Mouse (Mus musculus): ENCODE data around the gene Fbxl18. TPM values are rescaled to one million over a fixed set of nuclear protein-coding genes. Genes with fewer than 3 reads are reported as not detected.
"Not testable (repeated sequence)": the region's sequence is repeated elsewhere in the genome, so short reads cannot be mapped to it uniquely, and the experiment has no call there.

Gene Fbxl18
- total RNA-seq, 2 experiments from 2014 or later = 38.5 to 40.1 TPM

DNA sequence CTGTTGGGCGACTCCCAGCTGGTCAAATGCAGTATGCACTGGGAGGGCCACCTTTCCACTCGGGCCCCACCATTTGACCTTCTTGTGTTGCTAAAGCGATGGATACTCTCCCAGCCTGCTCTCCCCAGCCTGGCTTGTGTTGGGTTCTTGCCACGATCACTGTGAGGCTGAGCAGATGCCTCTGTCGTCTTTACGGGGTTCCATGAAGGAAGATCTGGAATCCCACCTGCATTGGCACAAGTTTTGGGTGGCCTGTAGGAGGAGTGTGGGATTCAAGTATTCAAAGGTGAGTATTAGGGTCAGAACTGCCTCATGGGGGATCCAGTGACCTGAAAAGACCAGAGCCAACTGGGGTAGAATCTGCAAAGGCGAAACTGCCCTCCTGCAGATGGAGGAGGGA is 5.4 kb upstream of the Fbxl18 start:
- peak in 1 of 2 experiments; percentile 38 for DNase-seq (ENCODE audit: low spot score in 2 of 2)

DNA sequence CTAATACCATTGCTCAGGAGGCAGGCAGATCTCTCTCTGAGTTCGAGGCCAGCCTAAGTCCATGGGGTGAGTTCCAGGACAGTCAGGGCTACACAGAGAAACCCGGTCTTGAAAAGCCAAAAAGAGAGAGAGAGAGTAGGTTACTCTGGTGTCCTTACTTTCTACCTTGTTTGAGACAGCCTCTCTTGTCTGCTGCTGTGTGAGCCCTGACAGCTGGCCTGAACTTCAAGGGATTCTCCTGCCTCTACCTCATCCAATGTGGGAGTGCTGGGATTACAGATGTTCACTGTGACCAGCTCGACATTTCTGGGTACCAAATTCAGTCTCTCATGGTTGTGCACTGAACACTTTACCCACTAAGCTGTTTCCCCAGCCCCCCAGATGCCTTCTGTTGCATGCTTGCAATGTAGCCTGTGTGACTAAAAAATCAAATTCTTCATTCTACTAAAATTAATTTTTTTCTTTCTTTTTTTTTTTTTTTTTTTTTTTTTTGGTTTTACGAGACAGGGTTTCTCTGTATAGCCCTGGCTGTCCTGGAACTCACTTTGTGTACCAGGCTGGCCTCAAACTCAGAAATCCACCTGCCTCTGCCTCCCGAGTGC is 4.8 kb upstream of the Fbxl18 start:
- no peak for DNase-seq (ENCODE audit: low spot score in 2 of 2)

GRCm38 (mm10) chr5:142899057-142899601 is 3.9 kb upstream of the Fbxl18 start:
- DNase-seq (ENCODE audit: low spot score in 2 of 2) = peak in 1 of 2 experiments; percentile 56

GRCm38 (mm10) chr5:142898316-142898715 is 3.1 kb upstream of the Fbxl18 start:
- DNase-seq (ENCODE audit: low spot score in 2 of 2) = no peak

GRCm38 (mm10) chr5:142897568-142898248 is 2.5 kb upstream of the Fbxl18 start:
- DNase-seq (ENCODE audit: low spot score in 2 of 2) = no peak

- DNase-seq (ENCODE audit: low spot score in 2 of 2) = no peak
These were observed 1.5 kb upstream of the Fbxl18 start for GRCm38 (mm10) chr5:142896713-142897112.

DNA sequence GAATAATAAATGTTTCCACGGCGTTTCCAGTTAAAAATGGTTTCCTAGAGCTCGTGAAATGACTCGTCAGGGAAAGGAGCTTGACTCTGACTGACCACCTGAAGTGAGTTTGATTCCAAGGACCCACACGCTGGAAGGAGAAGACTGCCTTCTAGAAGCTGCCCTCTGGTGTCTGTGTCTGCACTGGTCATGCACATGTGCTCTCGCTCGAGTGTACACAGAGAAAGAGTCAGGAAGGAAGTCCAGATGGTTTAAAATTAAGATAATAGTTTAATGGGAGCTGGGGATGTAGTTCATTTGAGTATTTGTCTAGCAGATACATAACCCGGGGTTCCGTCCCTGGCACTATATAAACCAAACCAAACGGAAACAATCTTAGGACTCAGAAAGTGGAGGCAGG is 971 bp upstream of the Fbxl18 start:
- DNase-seq (ENCODE audit: low spot score in 2 of 2) = no peak

- no peak for DNase-seq (ENCODE audit: low spot score in 2 of 2)
These were observed 3.8 kb downstream of the Fbxl18 start for GRCm38 (mm10) chr5:142891396-142891795.

DNA sequence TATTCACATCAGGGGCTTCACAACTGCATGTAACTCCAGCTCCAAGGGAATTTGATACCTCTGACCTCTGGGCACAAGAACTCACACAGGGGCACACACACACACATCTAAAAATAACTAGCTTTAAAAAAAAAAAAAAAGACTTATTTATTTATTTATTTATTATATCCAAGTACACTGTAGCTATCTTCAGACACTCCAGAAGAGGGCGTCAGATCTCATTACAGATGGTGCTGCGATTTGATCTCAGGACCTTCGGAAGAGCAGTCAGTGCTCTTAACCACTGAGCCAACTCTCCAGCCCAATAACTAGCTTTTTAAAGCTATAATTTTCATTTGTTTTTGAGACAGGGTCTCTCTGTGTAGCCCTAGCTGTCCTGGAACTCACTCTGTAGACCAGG is 7.7 kb downstream of the Fbxl18 start:
- DNase-seq (ENCODE audit: low spot score in 2 of 2) = not testable (repeated sequence)

DNA sequence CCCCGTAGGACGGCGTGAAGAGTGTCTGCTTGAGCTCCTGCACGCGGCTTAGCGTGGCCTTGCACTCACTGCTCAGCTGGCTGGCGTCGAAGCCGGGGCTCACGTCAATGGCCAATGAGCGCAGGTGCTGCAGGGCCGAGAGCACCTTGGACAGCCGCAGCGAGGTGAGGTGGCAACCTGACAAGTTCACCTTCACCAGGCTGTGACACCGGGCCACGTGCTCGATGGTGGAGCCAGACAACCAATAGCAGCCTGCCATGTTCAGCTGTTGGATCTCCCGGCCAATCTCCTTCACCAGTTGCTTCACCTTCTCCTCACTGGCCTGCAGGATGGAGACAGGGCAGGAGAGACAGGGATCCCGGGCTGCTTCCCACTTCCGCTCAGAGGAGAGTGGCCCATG is 8.5 kb downstream of the Fbxl18 start:
- no peak for DNase-seq (ENCODE audit: low spot score in 2 of 2)

- DNase-seq (ENCODE audit: low spot score in 2 of 2) = no peak
These were observed 9.0 kb downstream of the Fbxl18 start for GRCm38 (mm10) chr5:142886181-142886580.

DNA sequence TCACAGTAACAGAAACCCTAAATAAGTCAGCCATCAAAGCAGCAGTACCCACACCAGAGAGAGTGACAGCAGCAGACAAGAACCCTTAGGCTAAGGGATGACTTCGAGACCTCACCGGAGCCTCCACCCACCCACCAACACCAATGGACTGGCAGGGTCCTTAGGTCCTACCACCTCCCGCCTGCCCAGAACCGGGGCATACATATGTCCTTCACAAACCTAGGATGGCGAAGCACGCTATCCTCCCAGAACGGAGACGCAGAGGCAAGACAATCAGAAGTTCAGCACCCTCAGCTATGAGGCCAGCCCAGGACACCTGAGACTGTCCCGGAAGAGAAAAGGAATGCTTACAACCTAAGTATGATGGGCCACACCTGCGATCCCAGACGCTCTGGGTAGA is 12.8 kb downstream of the Fbxl18 start:
- DNase-seq (ENCODE audit: low spot score in 2 of 2) = no peak

DNA sequence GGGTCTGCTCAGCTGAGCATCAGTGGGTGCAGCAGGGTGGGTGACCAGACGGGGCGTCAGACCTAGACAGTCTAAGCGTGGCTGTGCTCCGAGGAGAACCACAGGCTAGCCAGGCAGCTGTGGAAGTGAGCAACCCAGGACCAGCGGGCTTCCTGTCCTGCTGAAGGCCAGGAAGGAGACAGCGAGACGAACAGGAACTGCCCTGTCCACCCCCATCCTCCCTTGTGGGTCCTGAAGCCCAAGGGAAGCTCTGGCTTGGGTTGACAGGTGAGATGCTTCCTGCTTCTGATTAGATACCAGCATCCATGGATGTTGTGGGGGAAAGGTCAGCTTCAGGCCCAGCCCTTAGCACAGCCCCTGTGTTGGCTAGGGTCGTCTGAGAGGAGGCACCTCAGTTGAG is 13.3 kb downstream of the Fbxl18 start:
- no peak for DNase-seq (ENCODE audit: low spot score in 2 of 2)

GRCm38 (mm10) chr5:142880806-142881516 is 14.3 kb downstream of the Fbxl18 start:
- DNase-seq (ENCODE audit: low spot score in 2 of 2) = no peak

GRCm38 (mm10) chr5:142880246-142880645 is 15.0 kb downstream of the Fbxl18 start:
- DNase-seq (ENCODE audit: low spot score in 2 of 2) = peak; percentile 69 to 76

- peak; percentile 86 for DNase-seq (ENCODE audit: low spot score in 2 of 2)
These were observed 15.7 kb downstream of the Fbxl18 start for GRCm38 (mm10) chr5:142879318-142880175.

- no peak for DNase-seq (ENCODE audit: low spot score in 2 of 2)
These were observed 16.7 kb downstream of the Fbxl18 start for GRCm38 (mm10) chr5:142878570-142878969.

- DNase-seq (ENCODE audit: low spot score in 2 of 2) = peak; percentile 95
These were observed 17.6 kb downstream of the Fbxl18 start for GRCm38 (mm10) chr5:142877337-142878280.

- no peak for DNase-seq (ENCODE audit: low spot score in 2 of 2)
These were observed 18.3 kb downstream of the Fbxl18 start for GRCm38 (mm10) chr5:142876896-142877295.

GRCm38 (mm10) chr5:142875513-142875905 is 19.7 kb downstream of the Fbxl18 start:
- DNase-seq (ENCODE audit: low spot score in 2 of 2) = no peak

Data from layer of hippocampus, postnatal 10 days (tissue).